Mouse (Mus musculus): ENCODE data around the gene Srsf4.

DNA sequence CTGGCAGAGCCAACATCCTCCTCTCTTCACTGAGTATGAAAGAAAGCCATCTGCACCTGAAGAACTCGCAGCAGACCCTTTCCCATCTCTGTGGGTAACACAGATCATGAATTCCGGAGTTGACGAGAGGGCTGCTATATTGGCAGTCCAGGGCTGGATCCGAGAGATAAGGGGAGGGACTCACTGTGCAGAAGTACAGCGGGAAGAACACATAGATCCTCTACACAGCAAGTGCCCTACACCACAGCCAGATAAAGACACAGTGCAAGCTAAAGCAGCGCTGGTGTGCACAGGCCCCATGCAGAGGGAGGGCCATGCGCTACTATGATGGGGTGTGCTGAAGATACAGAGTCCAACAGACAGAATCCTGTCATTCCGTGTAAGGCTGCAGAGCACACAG lies 44.3 kb upstream of the Srsf4 start:
- TF ChIP-seq EP300 (IDR thresholded peaks at IDR 0.05; ENCODE audit: insufficient read depth, low read depth, low read length) (no peak), POLR2A (IDR thresholded peaks at IDR 0.05; ENCODE audit: insufficient read depth, low read depth, low read length) (no peak)
